ENCODE assay signal across 8 mouse cellular contexts in genomic region chrX:143080458-143081336, GRCm38 (mm10). TPM values are rescaled to one million over a fixed set of nuclear protein-coding genes. Genes with fewer than 3 reads are reported as not detected.
DNase-seq lines count a peak whose midpoint lies in the region; ATAC-seq and TF ChIP-seq lines count a peak whose summit lies in the region.
"Had no signal": no experiment of that assay in that cellular context is flagged by ENCODE, and none has a peak within 500 bp of the region (broad histone marks: within the 10 kb centered on the region; RNA-seq: fewer than 3 reads in every experiment).

No protein-coding gene starts in this region.

- H3K4me3 ChIP-seq in lung, postnatal 0 days (ENCODE audit: low read depth, low read length), result no peak overlapping the region; the same call in 1 of the 2 replicates
- H3K4me3 ChIP-seq in forebrain, embryonic 13.5 days, result peak overlapping the region; percentile 29
- peak overlapping the region; percentile 28 for H3K4me3 ChIP-seq in hindbrain, embryonic 14.5 days (replicated peaks; ENCODE audit: low read length)
- peak overlapping the region; percentile 31 for H3K4me3 ChIP-seq in midbrain, postnatal 0 days (ENCODE audit: low read depth, low read length)
- H3K4me3 ChIP-seq: liver, embryonic 15.5 days had no signal

- H3K4me2 ChIP-seq in lung, postnatal 0 days (replicated peaks; ENCODE audit: low read depth, low read length), result peak overlapping the region; percentile 46
- H3K4me2 ChIP-seq in forebrain, embryonic 13.5 days, result peak overlapping the region; percentile 59
- H3K4me2 ChIP-seq in hindbrain, embryonic 14.5 days (replicated peaks), result peak overlapping the region; percentile 55
- peak overlapping the region; percentile 61 for H3K4me2 ChIP-seq in midbrain, postnatal 0 days (ENCODE audit: low read depth, low read length, poor library complexity, severe bottlenecking)
- H3K4me2 ChIP-seq: liver, embryonic 15.5 days had no signal

- no peaks in the 10 kb centered on the region for H3K27me3 ChIP-seq in lung, postnatal 0 days (replicated peaks; ENCODE audit: insufficient read depth, low read length)
- H3K27me3 ChIP-seq in forebrain, embryonic 13.5 days, result peaks cover 21% of the 10 kb centered on the region; the same call in 1 of the 2 replicates
- H3K27me3 ChIP-seq in hindbrain, embryonic 14.5 days (ENCODE audit: control insufficient read depth, insufficient read depth, low read length), result peaks cover 20% of the 10 kb centered on the region
- peaks cover 8% of the 10 kb centered on the region; the same call in 1 of the 2 replicates for H3K27me3 ChIP-seq in midbrain, postnatal 0 days (ENCODE audit: insufficient read depth, low read length)

- TF ChIP-seq EP300 in lung, postnatal 0 days (IDR thresholded peaks at IDR 0.05), result no peak

- no peak overlapping the region for H3K9ac ChIP-seq in lung, postnatal 0 days (replicated peaks; ENCODE audit: low read depth)
- peak overlapping the region; percentile 16; the same call in 1 of the 2 replicates for H3K9ac ChIP-seq in forebrain, embryonic 13.5 days
- H3K9ac ChIP-seq in hindbrain, embryonic 14.5 days, result peak overlapping the region; percentile 44
- H3K9ac ChIP-seq in midbrain, postnatal 0 days (replicated peaks; ENCODE audit: low read length, poor library complexity, severe bottlenecking), result no peak overlapping the region
- H3K9ac ChIP-seq: liver, embryonic 15.5 days had no signal

- 0 out of 2 replicates have a peak, but pooled peaks cover 3% of the 10 kb centered on the region for H3K4me1 ChIP-seq in lung, postnatal 0 days (ENCODE audit: insufficient read depth, low read depth, low read length)
- no peaks in the 10 kb centered on the region for H3K4me1 ChIP-seq in forebrain, embryonic 13.5 days
- no peaks in the 10 kb centered on the region for H3K4me1 ChIP-seq in hindbrain, embryonic 14.5 days (replicated peaks; ENCODE audit: control insufficient read depth, insufficient read depth, low read length)
- H3K4me1 ChIP-seq in midbrain, postnatal 0 days (ENCODE audit: insufficient read depth, low read length), result 0 out of 2 replicates have a peak, but pooled peaks cover 3% of the 10 kb centered on the region
- H3K4me1 ChIP-seq: liver, embryonic 15.5 days had no signal

- H3K36me3 ChIP-seq in lung, postnatal 0 days (ENCODE audit: insufficient read depth, low read length), result no peaks in the 10 kb centered on the region
- no peaks in the 10 kb centered on the region for H3K36me3 ChIP-seq in forebrain, embryonic 13.5 days (ENCODE audit: poor library complexity, severe bottlenecking)
- H3K36me3 ChIP-seq in hindbrain, embryonic 14.5 days (replicated peaks; ENCODE audit: control insufficient read depth, insufficient read depth), result no peaks in the 10 kb centered on the region
- H3K36me3 ChIP-seq in midbrain, postnatal 0 days (ENCODE audit: insufficient read depth, low read length), result no peaks in the 10 kb centered on the region
- H3K36me3 ChIP-seq: liver, embryonic 15.5 days had no signal

- peak; percentile 86 for ATAC-seq in lung, postnatal 0 days
- peak; percentile 88 for ATAC-seq in forebrain, embryonic 13.5 days
- peak; percentile 76; the same call in 1 of the 2 replicates for ATAC-seq in hindbrain, embryonic 14.5 days (ENCODE audit: low FRiP score)
- ATAC-seq in midbrain, postnatal 0 days (ENCODE audit: low FRiP score), result peak; percentile 52; the same call in 1 of the 2 replicates
- ATAC-seq in erythroblast, adult 5-6 weeks (replicated peaks; ENCODE audit: low FRiP score, poor library complexity, severe bottlenecking), result no peak

- H3K9me3 ChIP-seq in lung, postnatal 0 days (ENCODE audit: low read length), result no peaks in the 10 kb centered on the region
- no peaks in the 10 kb centered on the region for H3K9me3 ChIP-seq in forebrain, embryonic 13.5 days (replicated peaks)
- H3K9me3 ChIP-seq in hindbrain, embryonic 14.5 days (ENCODE audit: control insufficient read depth, low read length), result no peaks in the 10 kb centered on the region
- no peaks in the 10 kb centered on the region for H3K9me3 ChIP-seq in midbrain, postnatal 0 days (ENCODE audit: low read length)
- H3K9me3 ChIP-seq: liver, embryonic 15.5 days had no signal

- no peak overlapping the region for H3K27ac ChIP-seq in lung, postnatal 0 days (ENCODE audit: low read length)
- H3K27ac ChIP-seq in forebrain, embryonic 13.5 days, result no peak overlapping the region
- H3K27ac ChIP-seq in hindbrain, embryonic 14.5 days, result no peak overlapping the region
- no peak overlapping the region for H3K27ac ChIP-seq in midbrain, postnatal 0 days (ENCODE audit: low read depth, low read length)
- H3K27ac ChIP-seq: liver, embryonic 15.5 days had no signal

- peak; percentile 59 for DNase-seq in lung, postnatal 0 days (ENCODE audit: low spot score)
- no peak for DNase-seq in lung, postnatal 25 days (ENCODE audit: low spot score)
- DNase-seq in hindbrain, embryonic 14.5 days (ENCODE audit: low spot score), result no peak
- peak; percentile 32 for DNase-seq in midbrain, postnatal 0 days (ENCODE audit: low spot score)
- no peak for DNase-seq in cerebellum, adult 9-10 months

- TF ChIP-seq CTCF in lung, postnatal 0 days (IDR thresholded peaks at IDR 0.05), result no peak
- TF ChIP-seq CTCF in midbrain, postnatal 0 days (IDR thresholded peaks at IDR 0.05), result no peak

- 12% methylated on average over 19 of the region's 23 CpGs for WGBS in lung, postnatal 0 days
- WGBS in forebrain, embryonic 13.5 days, result 26% methylated on average over 22 of the region's 23 CpGs
- 20% methylated on average over 22 of the region's 23 CpGs for WGBS in hindbrain, embryonic 14.5 days
- WGBS in midbrain, postnatal 0 days, result 25% methylated on average over 21 of the region's 23 CpGs

RNA-seq across cellular contexts. Expression of gene Rtl9, which starts 18.7 kb away (rescaled TPM):
- polyA plus RNA-seq in lung, postnatal 0 days (2015; fragmentation: Nextera tagmentation; extraction: Ambion mirVana), result 0.08 TPM in 2 replicates
- polyA plus RNA-seq in forebrain, embryonic 13.5 days (2015; fragmentation: Nextera tagmentation; extraction: Ambion mirVana), result 0.16 and 0.27 TPM in 2 replicates
- polyA plus RNA-seq in hindbrain, embryonic 14.5 days (2014; fragmentation: Nextera tagmentation; extraction: Ambion mirVana), result 0.67 and 0.77 TPM in 2 replicates
- total RNA-seq in midbrain, postnatal 0 days (2014; rRNA removed), result 3.1 and 3.5 TPM in 2 replicates
- 1.1 and 1.4 TPM in 2 replicates for polyA plus RNA-seq in midbrain, postnatal 0 days (2015; fragmentation: Nextera tagmentation; extraction: Ambion mirVana)
- total RNA-seq in erythroblast, adult 5-6 weeks (2015; ENCODE audit: low replicate concordance), result 0.42 TPM in 1 of 2 replicates, not detected in the other
- 0.60 TPM in 1 of 2 replicates, not detected in the other for total RNA-seq in erythroblast, adult 5-6 weeks (2017; ENCODE audit: low replicate concordance)

Comparison
In these comparisons a context has a peak if more than half of its experiments do, and no peak if none do; other contexts are left out.
1. DNase-seq: peak in lung, postnatal 0 days (single experiment) and midbrain, postnatal 0 days (single experiment); none in lung, postnatal 25 days (single experiment), hindbrain, embryonic 14.5 days (single experiment) and cerebellum, adult 9-10 months (single experiment).
2. H3K9ac ChIP-seq: peak in forebrain, embryonic 13.5 days (single experiment) and hindbrain, embryonic 14.5 days (single experiment); none in lung, postnatal 0 days (single experiment) and midbrain, postnatal 0 days (single experiment).
3. Peak in every context shown above with its lines, with median percentiles within 50 percentile points of each other: H3K4me2 ChIP-seq.